Mouse (Mus musculus): ENCODE measurements around the gene Gadl1. TPM values are rescaled to one million over a fixed set of nuclear protein-coding genes. Genes with fewer than 3 reads are reported as not detected.

The Gadl1 gene
- total RNA-seq, 2 experiments from 2014 or later = 0.63 to 1.4 TPM

GRCm38 (mm10) chr9:116087880-116088279 is 178.6 kb downstream of the Gadl1 start:
- DNase-seq = peak; percentile 79

GRCm38 (mm10) chr9:116088912-116089311 is 179.7 kb downstream of the Gadl1 start:
- peak; percentile 33 for DNase-seq

- DNase-seq = no peak
Measured at GRCm38 (mm10) chr9:116090296-116090695, 181.0 kb downstream of the Gadl1 start.

GRCm38 (mm10) chr9:116091101-116091841 is 182.0 kb downstream of the Gadl1 start:
- no peak for DNase-seq

- peak; percentile 83 for DNase-seq
Measured at GRCm38 (mm10) chr9:116091921-116092320, 182.7 kb downstream of the Gadl1 start.

- DNase-seq = peak; percentile 69
Measured at GRCm38 (mm10) chr9:116098724-116099595, 189.7 kb downstream of the Gadl1 start.

GRCm38 (mm10) chr9:116099596-116099993 is 190.3 kb downstream of the Gadl1 start:
- no peak for DNase-seq

- no peak for DNase-seq
Measured at GRCm38 (mm10) chr9:116100015-116100414, 190.8 kb downstream of the Gadl1 start.

- no peak for DNase-seq
Measured at GRCm38 (mm10) chr9:116101842-116102241, 192.6 kb downstream of the Gadl1 start.

GRCm38 (mm10) chr9:116104770-116105169 is 195.5 kb downstream of the Gadl1 start:
- DNase-seq = no peak

GRCm38 (mm10) chr9:116108729-116109128 is 199.5 kb downstream of the Gadl1 start:
- no peak for DNase-seq

GRCm38 (mm10) chr9:116111149-116111970 is 202.1 kb downstream of the Gadl1 start:
- DNase-seq = no peak

- DNase-seq = peak; percentile 20
Measured at GRCm38 (mm10) chr9:116114339-116114738, 205.1 kb downstream of the Gadl1 start.

- DNase-seq = no peak
Measured at GRCm38 (mm10) chr9:116115875-116116274, 206.6 kb downstream of the Gadl1 start.

GRCm38 (mm10) chr9:116118332-116118872 is 209.1 kb downstream of the Gadl1 start:
- DNase-seq = no peak

GRCm38 (mm10) chr9:116119990-116120389 is 210.7 kb downstream of the Gadl1 start:
- DNase-seq = no peak

GRCm38 (mm10) chr9:116121472-116121871 is 212.2 kb downstream of the Gadl1 start:
- DNase-seq = no peak

- DNase-seq = no peak
Measured at GRCm38 (mm10) chr9:116122544-116122943, 213.3 kb downstream of the Gadl1 start.

GRCm38 (mm10) chr9:116122969-116123589 is 213.8 kb downstream of the Gadl1 start:
- no peak for DNase-seq

Data from adrenal gland, postnatal 10 days (tissue).